Mouse (Mus musculus) induced T-regulatory cell, adult 2 months (primary cell): ENCODE results near the gene Ifitm5.
A peak's percentile ranks its signal among the peaks of the same experiment; 100 is the strongest.
"Not testable (repeated sequence)": the region's sequence is repeated elsewhere in the genome, so short reads cannot be mapped to it uniquely, and the experiment has no call there.

Source experiments
- DNase-seq: peaks from one replicate; pipeline ENCODE4 v3.0.0-alpha.2; 2012; ENCODE audit warnings: low read depth

Ifitm5 gene

GRCm38 (mm10) chr7:140949824-140950530 is at the start of gene Ifitm5:
Ifitm5 (minus strand) TSS chr7:140950291.
- no peak for DNase-seq

DNA sequence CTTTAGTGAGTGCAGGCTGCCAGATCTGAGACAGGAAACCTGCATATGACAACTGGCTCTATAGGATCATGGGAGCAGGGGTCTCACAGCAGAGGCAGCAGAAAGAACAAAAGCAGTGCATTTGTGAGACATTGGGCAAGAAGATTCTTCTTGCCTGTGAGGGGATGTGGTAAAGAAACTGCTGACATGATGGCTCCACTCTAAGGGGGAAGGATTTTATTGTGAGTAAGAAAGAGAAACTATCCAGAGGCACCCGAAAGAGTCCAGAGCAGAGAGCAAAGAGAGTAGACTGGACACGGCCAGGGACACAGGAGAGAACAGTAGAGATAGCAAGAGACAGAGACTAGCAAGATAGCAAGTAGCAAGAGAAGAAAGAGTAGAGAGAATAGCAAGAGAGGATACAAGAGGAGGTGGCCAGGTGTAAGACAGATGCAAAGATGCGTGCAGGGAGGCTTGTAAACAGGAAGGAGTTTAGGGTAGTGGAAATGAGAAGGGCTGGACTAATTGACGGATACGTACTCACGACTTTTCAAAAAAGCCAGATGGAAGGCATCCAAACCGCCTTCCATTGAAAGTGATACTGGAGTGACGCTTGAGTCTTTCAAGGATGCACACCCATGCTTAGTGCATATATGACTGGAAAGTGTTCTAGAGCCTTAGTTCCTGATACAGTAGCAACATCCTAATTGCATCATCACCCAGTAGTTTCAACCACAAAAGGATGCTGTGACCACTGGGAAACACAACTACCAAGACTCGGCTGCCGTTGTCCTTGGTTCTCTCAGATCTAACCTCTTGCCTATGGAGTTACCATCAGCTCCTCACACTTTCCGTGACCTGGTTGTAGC is 49.0 kb upstream of the Ifitm5 start:
- peak; percentile 85 for DNase-seq

- DNase-seq, result peak; percentile 50
Observed at GRCm38 (mm10) chr7:140997817-140998216, 47.7 kb upstream of the Ifitm5 start.

- peak; percentile 73 for DNase-seq
Observed at GRCm38 (mm10) chr7:140991117-140991689, 41.1 kb upstream of the Ifitm5 start.

DNA sequence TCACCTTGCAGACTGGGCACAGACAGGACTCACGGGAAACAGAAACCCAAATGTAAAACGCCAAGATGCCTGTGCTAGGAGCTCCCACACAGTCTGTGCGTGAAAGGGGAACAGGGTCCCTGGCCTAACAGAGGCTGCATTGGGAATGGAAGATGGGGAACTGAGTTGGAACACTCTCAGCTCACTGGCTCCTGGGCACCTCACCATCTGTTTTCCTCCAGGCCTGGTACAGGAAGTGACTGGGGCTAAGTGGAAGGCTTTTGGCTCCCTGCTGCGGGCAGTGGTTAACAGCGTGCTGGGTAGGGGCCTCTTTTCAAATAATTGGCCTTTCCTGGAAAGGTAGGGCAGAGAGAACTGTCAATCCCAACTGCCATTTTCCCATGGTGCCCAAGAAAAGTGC is 40.5 kb upstream of the Ifitm5 start:
- peak; percentile 66 for DNase-seq

- peak; percentile 54 for DNase-seq
Observed at GRCm38 (mm10) chr7:140990185-140990584, 40.1 kb upstream of the Ifitm5 start.

- DNase-seq, result peak; percentile 43
Observed at GRCm38 (mm10) chr7:140989022-140989421, 38.9 kb upstream of the Ifitm5 start.

DNA sequence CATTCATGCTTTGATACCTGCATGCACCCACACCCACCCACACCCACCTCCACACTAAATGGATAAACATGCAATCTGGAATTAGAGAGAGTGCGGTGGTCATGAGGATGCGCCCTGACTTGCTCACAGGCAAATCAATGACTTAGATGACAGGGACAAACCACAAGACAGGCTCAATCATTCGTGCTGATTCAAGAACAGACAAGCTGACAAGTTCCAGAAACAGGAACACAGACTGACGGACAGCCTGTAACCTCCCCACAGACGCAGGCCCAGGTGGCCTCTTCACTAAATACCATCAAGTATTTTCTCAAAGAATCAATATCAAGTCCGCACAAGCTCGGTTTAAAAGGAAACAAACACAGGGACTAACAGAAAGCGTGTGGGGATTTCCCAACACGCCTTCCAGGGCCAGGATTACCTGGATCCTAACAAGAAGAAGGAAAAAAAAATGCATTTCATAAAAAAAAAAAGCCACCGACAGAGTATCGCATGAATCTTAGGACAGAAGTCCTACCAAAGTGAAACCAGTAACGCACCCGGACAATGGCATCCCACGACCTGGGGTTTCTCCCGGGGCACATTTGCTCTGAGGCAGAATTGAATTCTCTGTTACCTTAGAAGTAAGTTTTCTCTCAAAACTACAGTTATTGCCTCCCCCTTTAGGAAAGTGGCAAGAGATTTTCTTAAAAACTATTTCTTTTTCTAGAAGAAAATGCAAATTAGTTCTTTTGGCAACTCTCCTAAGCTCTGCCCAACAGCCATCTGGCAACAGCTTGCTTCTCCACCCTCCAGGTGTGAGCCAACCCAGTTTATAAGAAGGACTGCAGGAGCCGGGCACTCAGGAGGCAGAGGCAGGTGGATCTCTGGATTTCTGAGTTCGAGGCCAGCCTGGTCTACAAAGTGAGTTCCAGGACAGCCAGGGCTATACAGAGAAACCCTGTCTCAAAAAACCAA is 37.4 kb upstream of the Ifitm5 start:
- DNase-seq, result peak; percentile 61

DNA sequence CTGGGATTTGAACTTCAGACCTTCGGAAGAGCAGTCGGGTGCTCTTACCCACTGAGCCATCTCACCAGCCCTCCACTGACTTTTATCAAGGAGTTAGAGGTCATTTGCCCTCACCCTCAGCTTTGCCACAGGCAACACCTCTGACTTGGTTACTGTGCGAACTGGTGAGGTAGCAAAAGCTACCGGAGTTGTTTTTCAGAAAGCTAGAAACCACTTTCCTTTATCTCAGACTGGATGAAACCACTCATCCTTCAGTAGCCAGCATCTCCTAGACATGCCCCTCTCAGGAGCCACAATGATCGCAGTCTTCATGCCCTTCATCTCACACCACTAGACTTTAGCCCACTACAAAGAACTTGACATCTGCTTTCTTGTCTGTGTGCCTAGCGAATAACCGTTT is 32.9 kb upstream of the Ifitm5 start:
- DNase-seq, result peak; percentile 39

- DNase-seq, result peak; percentile 70
Observed at GRCm38 (mm10) chr7:140981704-140982103, 31.6 kb upstream of the Ifitm5 start.

DNA sequence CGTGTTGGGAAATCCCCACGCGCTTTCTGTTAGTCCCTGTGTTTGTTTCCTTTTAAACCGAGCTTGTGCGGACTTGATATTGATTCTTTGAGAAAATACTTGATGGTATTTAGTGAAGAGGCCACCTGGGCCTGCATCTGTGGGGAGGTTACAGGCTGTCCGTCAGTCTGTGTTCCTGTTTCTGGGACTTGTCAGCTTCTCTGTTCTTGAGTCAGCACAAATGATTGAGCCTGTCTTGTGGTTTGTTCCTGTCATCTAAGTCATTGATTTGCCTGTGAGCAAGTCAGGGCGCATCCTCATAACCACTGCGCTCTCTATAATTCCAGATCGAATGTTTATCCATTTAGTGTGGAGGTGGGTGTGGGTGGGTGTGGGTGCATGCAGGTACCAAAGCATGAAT is 26.6 kb upstream of the Ifitm5 start:
- DNase-seq, result peak; percentile 49

DNA sequence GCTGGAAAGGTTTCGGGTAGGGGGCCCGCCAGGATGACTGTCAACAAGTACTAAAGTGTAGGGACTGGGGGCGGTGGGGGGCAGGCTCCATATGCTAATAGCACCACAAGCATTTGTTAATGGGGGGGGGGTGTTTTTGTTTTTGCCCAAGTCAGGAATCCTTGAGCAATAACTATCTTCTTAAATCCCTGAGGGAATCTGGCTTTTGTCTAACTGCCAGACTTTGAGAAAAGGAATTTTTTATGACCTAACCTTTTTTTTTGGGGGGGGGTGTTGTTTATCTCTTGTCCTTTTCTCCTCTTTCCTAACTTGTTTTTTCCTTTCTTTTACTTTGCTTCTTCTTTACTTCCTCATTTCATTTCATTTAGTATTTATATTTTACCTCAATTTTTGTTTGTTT is 25.4 kb upstream of the Ifitm5 start:
- no peak for DNase-seq

- no peak for DNase-seq
Observed at GRCm38 (mm10) chr7:140974940-140975339, 24.8 kb upstream of the Ifitm5 start.

- DNase-seq, result no peak
Observed at GRCm38 (mm10) chr7:140973396-140974165, 23.5 kb upstream of the Ifitm5 start.

DNA sequence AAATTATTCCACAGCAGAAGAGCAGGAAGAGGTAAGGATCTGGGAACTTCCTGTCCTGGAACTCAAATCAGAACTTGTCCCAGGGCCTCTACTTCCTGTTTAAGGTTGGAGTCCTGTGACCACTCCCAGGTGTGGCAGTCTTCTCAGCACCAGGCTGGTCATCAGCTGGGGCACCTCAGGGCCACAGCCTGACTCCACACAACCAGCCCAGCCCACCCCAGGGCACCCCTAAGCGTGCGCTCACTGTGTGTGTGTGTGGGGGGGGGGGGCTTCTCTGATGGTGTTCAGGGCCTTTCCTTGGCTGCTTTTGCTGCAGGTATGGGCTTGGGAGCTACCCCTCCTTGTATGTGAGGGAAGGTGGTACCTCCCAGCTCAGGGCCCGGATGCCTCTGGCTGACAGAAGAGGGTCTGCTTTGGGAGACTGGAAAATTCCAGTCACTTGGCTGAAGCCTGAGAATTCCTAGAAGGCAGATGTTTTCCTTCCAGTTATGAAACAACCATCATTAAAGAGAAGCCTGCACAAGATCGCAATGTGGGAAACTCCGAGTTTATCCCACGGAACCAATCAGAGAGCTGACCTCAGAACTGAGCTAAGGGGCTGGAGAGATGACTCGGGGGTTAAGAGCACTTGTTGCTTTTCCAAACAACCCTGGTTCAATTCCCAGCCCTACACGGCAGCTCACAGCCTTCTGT is 21.5 kb upstream of the Ifitm5 start:
- DNase-seq, result no peak

GRCm38 (mm10) chr7:140970931-140971330 is 20.8 kb upstream of the Ifitm5 start:
- DNase-seq, result no peak

DNA sequence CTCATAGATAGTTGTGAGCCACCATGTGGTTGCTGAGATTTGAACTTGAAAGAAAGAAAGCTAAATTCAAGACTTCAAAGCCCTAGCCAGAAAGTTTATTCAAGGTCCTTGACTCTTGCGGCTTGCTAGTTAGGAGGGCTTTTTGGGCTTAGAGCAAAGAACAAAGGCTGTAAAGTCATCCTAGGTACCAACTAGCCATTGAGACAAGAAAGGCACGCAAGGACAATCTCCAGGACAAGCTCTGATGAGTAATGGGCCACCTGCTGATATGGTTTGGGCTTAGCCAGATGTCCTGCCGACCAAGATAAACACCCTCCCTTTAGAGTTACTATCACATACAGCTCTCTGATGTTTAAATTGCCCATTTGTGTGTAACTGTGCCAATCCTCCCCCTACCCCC is 18.6 kb upstream of the Ifitm5 start:
- not testable (repeated sequence) for DNase-seq

DNA sequence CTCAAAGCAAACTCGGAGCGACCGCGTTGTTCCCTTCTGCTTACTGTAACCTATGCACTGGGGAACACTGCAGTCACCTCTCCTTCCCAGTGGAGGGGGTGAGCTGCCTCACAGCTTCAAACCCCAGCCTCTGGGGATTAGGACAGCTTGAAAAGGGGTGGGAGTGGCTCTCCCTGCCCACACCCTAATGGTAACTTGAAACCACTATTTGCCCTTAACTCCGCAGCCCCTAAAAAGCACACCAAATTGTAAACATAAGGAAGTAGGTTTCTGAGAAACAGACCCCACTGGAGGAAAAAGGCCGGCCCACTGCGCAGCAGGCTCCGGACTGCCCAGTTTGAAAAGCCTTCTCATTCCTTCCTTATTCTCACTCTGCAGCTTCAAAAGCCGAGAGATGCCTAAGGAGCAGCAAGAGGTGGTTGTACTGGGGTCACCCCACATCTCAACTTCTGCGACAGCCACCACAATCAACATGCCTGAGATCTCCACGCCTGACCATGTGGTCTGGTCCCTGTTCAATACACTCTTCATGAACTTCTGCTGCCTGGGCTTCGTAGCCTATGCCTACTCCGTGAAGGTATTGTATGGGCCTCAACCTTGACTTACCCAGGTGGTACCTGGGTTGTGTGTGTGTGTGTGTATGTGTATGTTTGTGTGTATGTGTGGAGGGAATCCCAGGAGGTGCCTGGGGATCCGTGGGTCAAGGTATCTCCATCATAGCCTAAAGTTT is 17.9 kb upstream of the Ifitm5 start:
- DNase-seq, result no peak

GRCm38 (mm10) chr7:140966921-140967320 is 16.8 kb upstream of the Ifitm5 start, which contains the start of gene Ifitm1:
Ifitm1 (plus strand) TSS chr7:140967221.
- DNase-seq, result no peak

DNA sequence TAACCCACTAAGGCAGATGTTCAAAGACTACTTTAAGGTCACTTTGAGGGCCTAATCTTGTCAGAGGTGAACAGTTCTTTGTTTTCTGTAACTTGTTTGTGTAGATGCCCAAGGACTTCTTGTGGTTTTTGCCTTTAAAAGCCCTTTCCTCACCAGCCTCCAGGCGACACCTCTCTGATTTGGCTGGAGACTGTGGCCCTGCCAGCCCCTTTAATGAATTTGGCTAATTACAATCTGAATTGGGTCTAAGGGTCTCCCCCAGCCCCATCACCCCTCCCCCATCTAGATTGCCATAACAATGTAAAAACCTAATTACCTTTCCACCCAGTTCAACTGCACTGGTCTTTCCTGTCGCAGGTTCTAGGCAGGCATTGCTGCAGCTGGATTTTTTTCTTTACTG is 12.6 kb upstream of the Ifitm5 start:
- no peak for DNase-seq
